Mouse (Mus musculus): ENCODE measurements at regions not wholly inside any gene's neighbourhood (a gene's known extent, or its start where the extent isn't known, plus 50 kb on each side); places are given as distances from the start of the nearest gene placed in this dataset.

- TF ChIP-seq CTCF (IDR thresholded peaks at IDR 0.05; ENCODE audit: control insufficient read depth, insufficient read depth, insufficient replicate concordance, low read depth, low read length) (no peak), POLR2A (IDR thresholded peaks at IDR 0.05; ENCODE audit: control insufficient read depth, low read depth, low read length) (no peak)
Measured at GRCm38 (mm10) chr3:61738528-61738927, 372.8 kb upstream of the B430305J03Rik start.
